Mouse (Mus musculus) lung, postnatal 10 days (tissue): ENCODE results near the gene Grm4.
"Not testable (repeated sequence)": the region's sequence is repeated elsewhere in the genome, so short reads cannot be mapped to it uniquely, and the experiment has no call there.

Experiments used
- DNase-seq: peaks from one replicate; pipeline ENCODE4 v3.0.0; 2021

Grm4 gene

DNA sequence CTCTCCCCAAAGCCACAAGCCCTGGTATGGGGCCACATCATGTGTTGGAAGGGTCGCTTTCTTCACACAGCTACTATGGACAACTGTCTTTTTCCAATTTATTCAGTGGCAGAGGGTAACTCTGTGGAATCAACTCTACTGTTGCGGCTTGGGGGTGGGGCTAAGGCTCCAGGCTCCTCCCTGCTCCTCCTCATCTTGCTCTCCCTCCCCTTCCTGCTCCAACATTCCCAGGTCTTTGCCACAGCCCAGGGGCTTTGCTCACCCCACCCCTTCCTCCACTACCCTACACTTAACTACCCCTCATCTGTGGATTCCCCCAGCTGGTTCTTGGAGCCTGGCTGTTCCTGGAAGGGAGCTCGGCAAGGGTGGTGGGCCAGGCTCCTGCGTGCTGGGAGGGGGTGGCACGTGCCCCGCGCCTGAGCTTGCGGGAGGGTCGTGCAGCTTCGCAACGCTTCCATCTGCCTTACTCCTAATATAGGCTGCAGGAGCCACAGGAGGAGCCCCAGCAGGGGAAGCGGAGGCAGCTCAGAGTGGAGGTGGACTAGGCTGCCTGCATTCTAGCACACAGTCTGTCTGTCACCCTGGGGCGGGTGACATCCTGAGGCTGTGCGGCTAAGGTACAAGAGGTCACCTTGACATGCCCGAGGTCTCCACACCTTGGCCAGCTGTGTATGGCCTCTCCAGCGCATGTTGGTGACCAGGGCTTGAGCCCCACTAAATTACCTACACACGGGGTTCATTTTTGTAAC is 135.5 kb downstream of the Grm4 start:
- DNase-seq: no peak

DNA sequence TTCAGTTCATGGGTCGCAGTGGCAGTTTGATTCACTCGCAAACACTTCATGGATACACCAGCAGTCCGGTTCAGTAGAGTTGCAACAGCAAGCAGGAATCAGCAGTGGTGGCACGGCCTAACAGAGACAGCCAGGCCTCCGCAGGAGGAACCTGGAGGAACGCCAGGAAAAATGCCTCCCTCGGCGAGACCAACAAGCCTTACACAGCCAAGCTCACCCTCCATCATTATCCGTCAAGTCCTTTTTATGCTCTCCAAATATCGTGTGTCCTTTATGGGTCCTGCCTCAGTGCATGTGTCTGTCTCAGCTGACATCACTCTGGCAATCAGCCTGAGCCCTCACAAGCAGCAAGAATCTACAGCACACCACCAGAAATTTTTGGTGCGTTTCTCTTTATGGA is 138.3 kb downstream of the Grm4 start:
- DNase-seq: peak; percentile 25

DNA sequence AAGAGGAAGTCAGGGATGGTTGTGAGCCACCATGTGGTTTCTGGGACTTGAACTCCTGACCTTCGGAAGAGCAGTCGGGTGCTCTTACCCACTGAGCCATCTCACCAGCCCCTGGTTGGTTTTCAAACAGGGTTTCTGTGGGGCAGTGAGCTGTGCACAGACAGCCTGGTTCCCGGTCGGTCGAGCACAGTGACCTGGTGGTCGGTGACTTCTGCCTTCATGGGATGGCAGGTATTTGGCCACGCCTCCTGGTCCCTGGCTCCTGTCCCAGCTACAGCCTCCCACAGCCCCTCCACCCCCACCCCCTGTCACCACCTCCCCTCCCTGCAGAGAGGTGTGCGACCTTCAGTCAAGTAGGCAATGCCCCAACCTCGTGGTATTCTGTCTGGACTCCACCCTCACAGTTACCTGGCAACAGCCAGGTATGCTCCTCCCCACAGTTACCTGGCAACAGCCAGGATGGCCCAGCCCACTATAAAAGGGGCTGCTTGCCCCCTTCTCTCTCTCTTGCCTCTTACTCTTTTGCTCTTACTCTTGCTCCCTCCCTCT is 140.2 kb downstream of the Grm4 start:
- DNase-seq: not testable (repeated sequence)

DNA sequence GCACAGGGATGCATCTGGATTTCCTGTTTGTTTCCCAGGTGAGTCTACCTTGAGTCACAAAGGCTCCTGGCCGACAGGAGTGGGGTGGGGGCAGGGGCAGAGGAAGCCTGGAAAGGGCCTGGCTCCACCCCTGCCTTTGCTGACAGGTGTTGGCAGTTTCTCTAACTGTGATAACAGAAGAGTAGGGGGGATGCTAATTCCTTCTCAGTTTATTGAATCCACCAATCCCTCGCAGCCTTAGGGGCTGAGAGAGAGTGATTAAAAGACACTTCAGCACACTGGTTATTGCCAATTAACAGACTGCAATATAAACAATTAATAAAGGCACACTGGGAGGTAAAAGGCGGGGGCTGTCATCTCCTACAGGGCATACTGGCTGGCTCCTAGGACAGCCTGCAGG is 142.2 kb downstream of the Grm4 start:
- no peak for DNase-seq

DNA sequence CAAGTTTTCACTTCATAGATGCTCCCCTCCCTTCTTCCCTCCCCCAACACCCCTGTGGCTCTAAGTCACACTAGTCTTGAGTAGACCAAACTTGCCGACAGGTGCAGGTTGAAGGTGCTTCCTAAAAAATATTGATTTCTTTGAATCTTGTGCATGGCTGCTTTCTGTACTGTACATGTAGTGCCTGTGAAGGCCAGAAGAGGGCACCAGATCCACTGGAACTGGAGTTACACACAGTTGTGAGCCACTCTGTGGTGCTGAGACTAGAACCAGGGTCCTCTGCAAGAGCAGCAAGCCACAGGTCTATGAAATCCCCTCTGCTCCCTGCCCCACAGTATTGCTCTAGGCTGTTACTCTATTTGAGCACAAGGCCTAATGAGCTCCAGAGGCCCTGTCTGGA is 144.1 kb downstream of the Grm4 start:
- no peak for DNase-seq

DNA sequence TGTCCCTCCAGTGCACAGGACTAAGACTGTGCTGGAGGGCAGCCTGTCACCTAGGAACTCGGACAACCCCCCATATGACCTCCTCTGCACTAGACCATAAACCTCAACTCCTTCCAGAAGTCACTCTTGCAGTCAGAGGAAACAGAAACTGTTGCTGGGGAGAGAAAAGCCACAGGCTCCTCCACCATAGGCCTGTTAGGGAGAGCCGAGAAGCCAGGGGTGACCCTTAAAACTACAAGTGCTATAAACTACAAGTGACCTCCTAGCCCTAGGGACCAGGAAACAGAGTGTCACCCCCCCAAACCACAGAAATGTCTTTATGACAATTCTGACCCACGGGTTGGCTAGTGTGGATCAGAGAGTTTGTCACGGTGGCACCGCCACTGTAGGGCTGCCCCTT is 145.7 kb downstream of the Grm4 start:
- DNase-seq: no peak
